Mouse (Mus musculus) lung, embryonic 14.5 days (tissue): Measurements from ENCODE around the gene Hsp90ab1. TPM values are rescaled to one million over a fixed set of nuclear protein-coding genes. Genes with fewer than 3 reads are reported as not detected.
A peak's percentile ranks its signal among the peaks of the same experiment; 100 is the strongest.

Experiments
- ATAC-seq: fragments of 200-750 bp; cut with Nextera tagmentation; 2 replicates; pipeline ENCODE4 v1.8.0; 2017; ENCODE audit warnings: mild to moderate bottlenecking, moderate TSS enrichment, moderate library complexity; ENCODE audit not compliant: insufficient read depth
- DNase-seq: peaks from one replicate; pipeline ENCODE4 v3.0.0-alpha.2; 2015
- H3K27ac ChIP-seq: fragments of 300-500 bp; sonication (generic); 2 replicates; pipeline ENCODE4 v1.5.1; 2014; ENCODE audit warnings: low read depth, mild to moderate bottlenecking, moderate library complexity
- H3K27me3 ChIP-seq: fragments of 300-500 bp; sonication (generic); 2 replicates; pipeline ENCODE4 v1.6.1; 2014; ENCODE audit warnings: low read length, control low read depth; ENCODE audit not compliant: insufficient read depth
- H3K36me3 ChIP-seq: fragments of 300-500 bp; sonication (generic); 2 replicates; pipeline ENCODE4 v1.6.1; 2014; ENCODE audit warnings: control low read depth; ENCODE audit not compliant: insufficient read depth
- H3K4me1 ChIP-seq: fragments of 300-500 bp; sonication (generic); 2 replicates; pipeline ENCODE4 v1.6.1; 2014; ENCODE audit warnings: antibody characterized with exemption, control low read depth; ENCODE audit not compliant: insufficient read depth
- H3K4me2 ChIP-seq: fragments of 300-500 bp; sonication (generic); 2 replicates; pipeline ENCODE4 v1.6.1; 2014; ENCODE audit warnings: mild to moderate bottlenecking
- H3K4me3 ChIP-seq: fragments of 300-500 bp; sonication (generic); 2 replicates; pipeline ENCODE4 v1.5.1; 2014; ENCODE audit warnings: low read depth, low read length
- H3K9ac ChIP-seq: fragments of 300-500 bp; sonication (generic); 2 replicates; pipeline ENCODE4 v1.6.1; 2014
- H3K9me3 ChIP-seq: fragments of 300-500 bp; sonication (generic); 2 replicates; pipeline ENCODE4 v1.6.1; 2016; ENCODE audit warnings: low read depth, low read length, control low read depth
- CTCF ChIP-seq: IDR thresholded peaks from 2 replicates; pipeline ENCODE4 v1.5.1; 2016; ENCODE audit warnings: antibody characterized with exemption, low read depth
- WGBS: fragments of 180-500 bp; shearing (Covaris S2); extraction: QIAGEN DNeasy Blood & Tissue Kit; methylation state at CpG from one replicate; pipeline ENCODE4 v1.1.7; 2014; 5-methylcytosine and 5-hydroxymethylcytosine counted together
- polyA plus RNA-seq: library from polyadenylated mRNA; unstranded; fragments of >200 nt; fragmentation: Nextera tagmentation; extraction: Ambion mirVana; gene quantifications from 2 replicates; pipeline ENCODE4 v1.2.1, GENCODE M21; 2014

The Hsp90ab1 gene
- polyA plus RNA-seq, 1 experiment from 2014 or later = 1,564 TPM

GRCm38 (mm10) chr17:45601325-45601724 lies 28.3 kb upstream of the Hsp90ab1 start:
- Histone ChIP-seq H3K4me1 (peaks cover 13% of the 10 kb centered on the region), H3K9me3 (no peaks in the 10 kb centered on the region), H3K9ac (peak overlapping the region; percentile 28), H3K27me3 (peaks cover 19% of the 10 kb centered on the region; the same call in 1 of the 2 replicates), H3K27ac (no peak overlapping the region), H3K4me2 (peak overlapping the region; percentile 25; the same call in 1 of the 2 replicates), H3K36me3 (no peaks in the 10 kb centered on the region), H3K4me3 (no peak overlapping the region)
- DNase-seq (no peak), ATAC-seq (no peak)
- 16% methylated on average over 22 of the region's 22 CpGs for whole genome bisulfite sequencing
- no peak for TF ChIP-seq CTCF

DNA sequence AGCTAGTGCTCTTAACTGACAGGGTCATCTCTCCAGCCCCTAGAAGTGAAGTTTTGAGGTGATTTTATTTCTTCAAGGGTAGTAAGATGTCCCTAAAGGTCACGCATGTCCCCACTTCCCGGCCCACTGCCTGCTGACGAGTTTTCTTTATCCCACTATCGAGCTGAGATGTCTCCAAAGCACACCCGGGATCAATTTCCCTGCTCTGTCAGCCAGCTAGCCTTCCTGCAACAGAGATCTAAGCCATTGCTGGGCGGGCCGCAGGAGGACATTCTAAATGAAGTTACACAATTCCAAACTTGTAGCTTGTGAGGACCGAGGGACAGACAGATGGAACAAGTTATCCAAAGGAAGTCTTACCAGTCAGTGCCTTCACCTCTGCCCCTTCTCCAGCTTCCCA lies 27.2 kb upstream of the Hsp90ab1 start:
- 65% methylated on average over 8 of the region's 8 CpGs for WGBS

DNA sequence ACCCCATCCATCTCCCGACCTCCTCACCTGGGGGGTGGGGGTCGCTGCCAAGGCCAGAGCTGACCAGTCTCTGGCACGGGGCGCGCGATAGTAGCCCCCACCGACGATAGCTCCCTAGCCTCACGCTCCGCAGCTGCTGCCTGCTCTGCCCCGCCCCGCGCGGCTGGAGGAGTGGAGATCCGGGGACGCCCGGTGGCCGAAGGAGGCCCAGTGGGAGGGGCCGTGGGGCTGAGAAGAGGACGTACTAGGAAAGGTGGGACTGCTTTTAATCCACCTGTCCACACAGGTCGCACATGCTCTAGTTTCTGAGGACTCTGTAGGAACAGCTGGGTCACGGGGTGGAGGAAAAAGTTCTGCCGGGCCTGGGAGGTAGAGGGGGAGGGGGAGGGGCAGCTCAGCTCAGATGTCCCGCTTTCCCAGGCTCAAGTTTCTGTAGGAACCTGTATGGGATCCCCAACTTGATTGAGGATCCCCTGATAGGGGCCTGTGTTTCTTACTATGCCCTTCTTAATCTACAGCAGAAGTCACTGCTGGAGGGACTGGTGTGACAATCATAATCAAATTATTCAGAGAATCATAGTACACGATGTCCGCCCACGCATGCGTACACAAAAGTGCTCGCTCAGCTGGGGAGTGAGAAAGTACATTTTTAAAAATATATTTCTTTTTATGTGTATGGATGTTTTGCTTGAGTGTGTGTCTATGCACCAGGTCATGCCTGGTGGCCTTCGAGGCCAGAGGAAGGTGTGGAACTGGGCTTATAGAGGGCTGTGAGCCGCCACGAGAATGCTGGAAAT lies 26.6 kb upstream of the Hsp90ab1 start, which contains the start of gene Slc29a1:
TSS of gene Slc29a1 (minus strand) at position 161 of the 797 bp plus-strand sequence.
- H3K36me3 ChIP-seq = no peaks in the 10 kb centered on the region
- ATAC-seq = peak; percentile 35; the same call in 1 of the 2 replicates
- H3K4me3 ChIP-seq = peak within 1 kb of the TSS; percentile 28
- peak; percentile 67 for DNase-seq
- no peaks in the 10 kb centered on the region for H3K9me3 ChIP-seq
- peaks cover 22% of the 10 kb centered on the region for H3K4me1 ChIP-seq
- peak within 1 kb of the TSS; percentile 68 for H3K4me2 ChIP-seq
- 20% methylated on average over 32 of the region's 32 CpGs for whole genome bisulfite sequencing
- no peak for TF ChIP-seq CTCF
- H3K9ac ChIP-seq = peak within 1 kb of the TSS; percentile 24
- no peak within 1 kb of the TSS for H3K27ac ChIP-seq
- H3K27me3 ChIP-seq = peaks cover 19% of the 10 kb centered on the region; the same call in 1 of the 2 replicates

More for the DNA sequence above, 27.2 kb upstream of the Hsp90ab1 start:
- DNase-seq (no peak), ATAC-seq (no peak)
- no peak for TF ChIP-seq CTCF
- H3K9me3 ChIP-seq = no peaks in the 10 kb centered on the region
- peaks cover 17% of the 10 kb centered on the region for H3K4me1 ChIP-seq
- H3K9ac ChIP-seq = no peak overlapping the region
- H3K36me3 ChIP-seq = no peaks in the 10 kb centered on the region
- H3K27me3 ChIP-seq = peaks cover 19% of the 10 kb centered on the region; the same call in 1 of the 2 replicates
- no peak overlapping the region for H3K27ac ChIP-seq
- H3K4me2 ChIP-seq = no peak overlapping the region
- no peak overlapping the region for H3K4me3 ChIP-seq

GRCm38 (mm10) chr17:45598891-45599290 lies 25.8 kb upstream of the Hsp90ab1 start:
- no peak for ATAC-seq
- WGBS = 30% methylated on average over 3 of the region's 3 CpGs
- Histone ChIP-seq H3K36me3 (no peaks in the 10 kb centered on the region), H3K27ac (no peak overlapping the region), H3K4me1 (peaks cover 28% of the 10 kb centered on the region), H3K9ac (peak overlapping the region; percentile 24; the same call in 1 of the 2 replicates), H3K27me3 (peaks cover 19% of the 10 kb centered on the region; the same call in 1 of the 2 replicates), H3K9me3 (no peaks in the 10 kb centered on the region), H3K4me2 (peak overlapping the region; percentile 68), H3K4me3 (no peak overlapping the region; the same call in 1 of the 2 replicates)
- peak; percentile 39 for DNase-seq
- TF ChIP-seq CTCF = no peak

DNA sequence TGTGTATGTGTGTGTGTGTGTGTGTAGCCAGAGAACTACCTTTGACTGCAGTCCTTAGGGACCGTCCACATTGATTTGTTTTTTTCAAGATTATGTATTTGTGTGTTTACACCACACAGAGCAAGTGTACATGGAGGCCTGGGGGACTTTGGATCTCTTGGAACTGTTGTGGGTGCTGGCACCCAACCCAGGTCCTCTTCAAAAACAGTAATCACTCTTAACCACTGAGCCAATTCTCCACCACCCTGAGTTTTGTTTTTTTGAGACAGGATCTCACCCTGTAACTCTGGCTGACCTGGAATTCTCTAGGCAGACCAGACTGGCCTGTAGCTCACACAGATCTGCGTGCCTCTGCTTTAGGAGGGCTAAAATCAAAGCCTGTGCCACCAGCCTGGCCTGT lies 25.3 kb upstream of the Hsp90ab1 start:
- H3K4me3 ChIP-seq = no peak overlapping the region
- WGBS = 79% methylated on average over 2 of the region's 2 CpGs
- H3K9ac ChIP-seq = no peak overlapping the region
- H3K9me3 ChIP-seq = no peaks in the 10 kb centered on the region
- no peak overlapping the region for H3K27ac ChIP-seq
- H3K4me2 ChIP-seq = no peak overlapping the region
- peaks cover 31% of the 10 kb centered on the region for H3K4me1 ChIP-seq
- ATAC-seq (no peak), DNase-seq (no peak)
- no peaks in the 10 kb centered on the region for H3K36me3 ChIP-seq
- no peak for TF ChIP-seq CTCF
- H3K27me3 ChIP-seq = peaks cover 19% of the 10 kb centered on the region; the same call in 1 of the 2 replicates

DNA sequence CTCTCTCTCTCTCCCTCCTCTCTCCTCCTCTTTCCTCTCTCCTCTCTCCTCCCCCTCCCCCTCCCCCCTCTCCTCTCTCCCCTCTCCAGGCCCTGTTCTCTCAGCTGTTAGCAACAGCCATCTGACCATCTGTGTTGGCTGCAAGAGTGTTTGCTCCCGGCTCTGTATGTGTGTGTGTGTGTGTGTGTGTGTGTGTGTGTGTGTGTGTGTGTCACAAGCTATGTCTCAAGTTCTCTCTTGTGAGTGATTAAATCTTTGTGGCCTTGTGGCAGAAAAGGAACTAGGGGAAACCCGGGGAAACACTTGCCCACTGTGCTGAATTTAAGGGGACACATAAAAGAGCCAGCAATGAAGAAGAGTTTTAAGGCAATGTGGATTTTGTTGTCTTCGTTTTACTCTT lies 24.7 kb upstream of the Hsp90ab1 start:
- Histone ChIP-seq H3K27me3 (peaks cover 19% of the 10 kb centered on the region; the same call in 1 of the 2 replicates), H3K9ac (no peak overlapping the region), H3K9me3 (no peaks in the 10 kb centered on the region), H3K4me3 (no peak overlapping the region), H3K4me2 (no peak overlapping the region), H3K36me3 (no peaks in the 10 kb centered on the region), H3K27ac (no peak overlapping the region), H3K4me1 (peaks cover 36% of the 10 kb centered on the region)
- ATAC-seq = no peak
- no peak for TF ChIP-seq CTCF
- 17% methylated on average over 3 of the region's 3 CpGs for WGBS
- DNase-seq = peak; percentile 57
